Mouse (Mus musculus) ovary, adult 18-20 months (tissue): ENCODE results near the gene Selenop.

Source experiments
- DNase-seq: peaks from one replicate; pipeline ENCODE4 v3.0.0; 2022; ENCODE audit warnings: low spot score, mixed read lengths

Gene Selenop

GRCm38 (mm10) chr15:3270646-3271077 is 2.3 kb downstream of the Selenop start:
- DNase-seq = peak; percentile 68

DNA sequence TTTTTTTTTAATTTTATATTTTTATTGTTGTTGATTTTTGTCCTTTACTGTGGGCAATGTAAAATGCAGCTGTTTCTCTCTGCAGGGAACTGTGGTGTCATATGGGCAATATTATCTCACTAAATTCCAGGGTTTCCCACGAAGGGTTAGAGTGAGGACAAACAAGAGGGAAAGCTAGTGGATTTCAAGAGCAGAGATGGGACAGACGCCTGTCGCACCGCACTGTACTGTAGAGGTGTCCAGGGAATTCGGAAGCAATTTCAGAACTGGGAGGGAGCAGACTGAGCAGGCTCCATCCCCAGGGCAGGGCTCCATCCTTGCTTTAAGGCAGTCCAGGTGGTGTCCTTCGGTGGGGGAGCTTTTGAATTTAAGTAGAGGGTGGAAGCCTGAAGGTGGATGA is 2.9 kb downstream of the Selenop start:
- no peak for DNase-seq

GRCm38 (mm10) chr15:3273191-3273590 is 4.8 kb downstream of the Selenop start:
- DNase-seq = no peak

- no peak for DNase-seq
Measured at GRCm38 (mm10) chr15:3277391-3277790, 9.0 kb downstream of the Selenop start.

- no peak for DNase-seq
Measured at GRCm38 (mm10) chr15:3279242-3279641, 10.9 kb downstream of the Selenop start.

DNA sequence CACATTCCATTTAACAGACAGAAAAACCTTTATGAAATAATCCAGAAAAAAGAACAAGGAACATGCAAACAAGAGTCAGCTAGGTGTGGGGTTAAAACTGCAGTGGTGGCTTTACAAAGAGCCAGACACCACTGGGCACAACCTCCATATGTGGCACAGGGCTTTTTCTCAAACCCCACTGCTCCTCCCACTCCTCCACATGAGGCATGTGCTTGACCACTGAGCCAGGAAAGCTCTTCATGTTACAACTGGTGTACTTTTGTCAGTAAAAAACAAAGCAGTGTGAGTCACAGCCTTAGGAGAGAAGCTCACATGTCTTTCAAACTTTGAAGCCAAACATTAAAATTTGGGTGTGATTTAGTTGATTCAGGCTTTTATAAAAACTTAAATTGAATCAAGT is 12.9 kb downstream of the Selenop start:
- DNase-seq = no peak

DNA sequence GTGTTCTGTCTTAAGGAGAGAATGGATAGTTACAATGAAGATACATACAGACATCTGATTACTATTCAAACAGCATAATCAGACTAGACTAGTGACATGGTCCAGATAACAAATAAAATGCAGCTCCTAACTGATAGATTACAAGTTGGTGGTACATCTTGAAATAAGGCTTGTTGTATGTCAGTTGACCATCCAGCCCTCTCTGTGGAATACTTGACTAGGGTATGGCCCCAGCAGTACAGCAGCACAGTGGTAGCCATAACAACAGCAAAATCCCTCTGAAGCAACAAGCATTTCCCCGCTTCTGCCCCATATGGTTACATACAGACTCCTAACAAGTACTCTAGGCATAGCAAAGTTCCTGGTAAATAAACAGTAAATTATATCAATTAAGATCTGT is 13.4 kb downstream of the Selenop start:
- DNase-seq = no peak

- no peak for DNase-seq
Measured at GRCm38 (mm10) chr15:3286032-3286431, 17.7 kb downstream of the Selenop start.

- DNase-seq = no peak
Measured at GRCm38 (mm10) chr15:3290435-3290834, 22.1 kb downstream of the Selenop start.

- DNase-seq = no peak
Measured at GRCm38 (mm10) chr15:3293477-3293876, 25.1 kb downstream of the Selenop start.

- no peak for DNase-seq
Measured at GRCm38 (mm10) chr15:3295986-3296385, 27.6 kb downstream of the Selenop start.

DNA sequence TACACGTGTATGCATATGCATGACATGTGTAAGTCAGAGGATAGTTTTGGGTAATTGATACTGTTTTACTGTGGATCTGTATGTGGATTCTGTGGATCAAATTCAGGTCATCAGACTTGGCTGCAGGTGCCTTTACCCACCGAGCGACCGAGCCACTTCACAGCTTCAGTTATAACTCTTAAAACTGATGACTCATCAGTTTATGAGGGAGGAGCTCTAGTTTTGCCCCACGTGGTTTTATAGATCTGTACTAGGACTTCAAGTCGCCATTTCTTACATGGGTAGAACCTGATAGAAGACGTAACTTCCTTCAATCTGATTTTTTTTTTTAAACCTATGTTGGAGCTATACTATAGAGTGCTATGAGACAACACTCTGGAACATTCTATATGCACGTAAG is 29.3 kb downstream of the Selenop start:
- DNase-seq = no peak

DNA sequence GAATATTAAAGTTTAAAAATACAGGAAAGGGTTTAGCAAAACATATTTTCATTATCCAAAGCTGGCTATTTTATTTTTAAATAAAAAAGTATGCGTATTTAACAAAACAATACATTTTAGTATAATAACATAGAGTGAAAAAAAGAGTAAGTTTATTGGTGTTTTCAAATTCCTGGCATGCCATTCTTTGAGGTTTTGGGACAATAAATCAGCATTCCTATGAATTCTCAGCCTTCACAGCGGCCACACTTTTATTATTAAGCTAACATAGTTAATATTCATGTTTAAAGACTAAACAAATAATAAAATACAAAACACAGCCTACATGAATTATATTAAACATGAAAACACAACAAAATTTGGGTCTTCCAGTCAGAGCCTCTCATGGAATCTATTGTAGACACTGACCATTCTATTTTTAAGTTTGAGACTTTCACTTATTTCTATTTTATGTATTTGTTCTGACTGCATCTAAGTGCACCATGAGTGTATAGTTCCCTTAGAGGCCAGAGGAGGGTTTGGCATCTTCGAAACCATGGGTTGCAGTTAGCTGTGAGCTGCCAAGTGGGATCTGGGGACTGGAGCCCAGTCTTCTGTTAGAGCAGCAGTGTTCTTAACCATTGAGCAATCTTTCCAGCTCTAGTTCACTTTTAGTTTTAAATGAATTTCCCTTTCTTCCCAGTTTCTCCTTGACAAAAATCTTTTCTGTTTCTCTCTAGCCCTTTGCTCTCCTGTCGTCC is 32.2 kb downstream of the Selenop start:
- no peak for DNase-seq

- DNase-seq = no peak
Measured at GRCm38 (mm10) chr15:3303426-3303825, 35.1 kb downstream of the Selenop start, which contains the start of gene Ccdc152. TSS of gene Ccdc152 (minus strand) at chr15:3303526.

DNA sequence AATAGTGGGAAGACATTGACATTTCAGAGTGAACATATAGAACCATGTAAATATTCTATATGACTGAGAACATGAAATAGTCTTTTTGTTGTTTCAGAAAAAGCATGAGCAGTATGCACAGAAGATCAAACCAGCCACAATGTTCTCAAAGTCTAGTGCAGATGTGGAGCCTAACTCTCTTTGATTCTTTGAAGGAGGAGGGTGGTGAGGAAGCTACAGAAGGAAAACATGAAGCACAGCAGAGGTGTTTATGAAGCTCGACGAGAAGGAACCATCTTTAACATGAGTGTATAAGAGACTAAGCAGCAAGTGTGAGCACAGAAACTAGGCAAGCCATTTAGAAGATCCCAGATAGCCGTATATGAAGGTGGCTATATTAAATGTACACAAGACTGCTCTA is 41.5 kb downstream of the Selenop start:
- no peak for DNase-seq

DNA sequence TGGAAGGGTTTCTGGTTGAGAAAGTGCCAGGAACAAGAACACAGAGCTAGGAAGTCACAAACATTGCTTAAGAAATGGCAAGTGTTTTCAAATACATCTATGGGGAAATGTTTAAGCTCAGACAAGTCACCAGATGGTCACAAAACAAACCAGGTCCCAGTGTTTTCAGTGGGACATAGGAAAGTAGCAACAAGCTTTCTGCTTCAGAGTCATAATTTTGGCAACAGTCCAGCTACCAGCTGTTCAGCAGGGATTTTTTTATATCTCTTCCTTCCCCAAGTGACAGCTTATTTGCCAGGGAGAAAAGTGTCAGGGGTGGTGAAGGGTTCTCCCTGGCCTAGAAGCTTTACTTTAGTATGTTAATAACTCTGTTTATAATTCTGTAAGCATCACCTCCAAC is 44.6 kb downstream of the Selenop start:
- DNase-seq = no peak

- no peak for DNase-seq
Measured at GRCm38 (mm10) chr15:3316617-3317016, 48.3 kb downstream of the Selenop start.

- DNase-seq = no peak
Measured at GRCm38 (mm10) chr15:3319929-3320328, 51.6 kb downstream of the Selenop start.

GRCm38 (mm10) chr15:3323041-3323440 is 54.7 kb downstream of the Selenop start:
- no peak for DNase-seq
